8 mouse cellular contexts compared by ENCODE assay signal in genomic region chr5:121824121-121824520, GRCm38 (mm10). TPM values are rescaled to one million over a fixed set of nuclear protein-coding genes. Genes with fewer than 3 reads are reported as not detected.
DNase-seq lines count a peak whose midpoint lies in the region; ATAC-seq and TF ChIP-seq lines count a peak whose summit lies in the region.

No protein-coding gene starts in this region.

- H3K27ac ChIP-seq in layer of hippocampus, adult 2 months = peak overlapping the region; percentile 73
- H3K27ac ChIP-seq in heart, embryonic 11.5 days (ENCODE audit: low read depth, low read length) = peak overlapping the region; percentile 64
- 0 out of 2 replicates have a peak overlapping the region, but pooled peaks have one; percentile 1 for H3K27ac ChIP-seq in limb, embryonic 11.5 days (replicated peaks; ENCODE audit: low read depth, low read length)
- no peak overlapping the region; the same call in 1 of the 2 replicates for H3K27ac ChIP-seq in midbrain, postnatal 0 days (ENCODE audit: low read depth, low read length)

- H3K27me3 ChIP-seq in heart, embryonic 11.5 days (ENCODE audit: control insufficient read depth, insufficient read depth, low read length) = 0 out of 2 replicates have a peak, but pooled peaks cover 2% of the 10 kb centered on the region
- peaks cover 9% of the 10 kb centered on the region for H3K27me3 ChIP-seq in limb, embryonic 11.5 days (ENCODE audit: control insufficient read depth, insufficient read depth, low read length)
- H3K27me3 ChIP-seq in midbrain, postnatal 0 days (ENCODE audit: insufficient read depth, low read length) = no peaks in the 10 kb centered on the region

- peak; percentile 47; the same call in 1 of the 2 replicates for ATAC-seq in heart, embryonic 11.5 days (replicated peaks; ENCODE audit: insufficient number of reproducible peaks, low FRiP score, low TSS enrichment)
- no peak for ATAC-seq in limb, embryonic 11.5 days (ENCODE audit: insufficient number of reproducible peaks, low FRiP score, low TSS enrichment, low read depth)
- no peak for ATAC-seq in midbrain, postnatal 0 days (ENCODE audit: low FRiP score)

- H3K36me3 ChIP-seq in heart, embryonic 11.5 days (ENCODE audit: control insufficient read depth, insufficient read depth, low read length) = peaks cover 2% of the 10 kb centered on the region; the same call in 1 of the 2 replicates
- H3K36me3 ChIP-seq in limb, embryonic 11.5 days (ENCODE audit: control insufficient read depth, insufficient read depth, low read length) = no peaks in the 10 kb centered on the region; the same call in 1 of the 2 replicates
- peaks cover 18% of the 10 kb centered on the region for H3K36me3 ChIP-seq in midbrain, postnatal 0 days (ENCODE audit: insufficient read depth, low read length)

- H3K4me2 ChIP-seq in heart, embryonic 11.5 days = no peak overlapping the region
- no peak overlapping the region for H3K4me2 ChIP-seq in limb, embryonic 11.5 days (ENCODE audit: low read depth, severe bottlenecking)
- no peak overlapping the region for H3K4me2 ChIP-seq in midbrain, postnatal 0 days (ENCODE audit: low read depth, low read length, poor library complexity, severe bottlenecking)

- TF ChIP-seq CTCF in layer of hippocampus, adult 2 months (conservative IDR thresholded peaks at IDR 0.05) = no peak
- no peak for TF ChIP-seq CTCF in midbrain, postnatal 0 days (IDR thresholded peaks at IDR 0.05)

- WGBS in heart, embryonic 11.5 days (ENCODE audit: insufficient replicate concordance) = 55% methylated on average over 4 of the region's 4 CpGs
- WGBS in limb, embryonic 11.5 days = 56% methylated on average over 4 of the region's 4 CpGs
- 70% methylated on average over 4 of the region's 4 CpGs for WGBS in midbrain, postnatal 0 days

- H3K9me3 ChIP-seq in heart, embryonic 11.5 days (replicated peaks; ENCODE audit: control insufficient read depth, low read length) = no peaks in the 10 kb centered on the region
- H3K9me3 ChIP-seq in limb, embryonic 11.5 days (ENCODE audit: control insufficient read depth, low read length) = no peaks in the 10 kb centered on the region
- H3K9me3 ChIP-seq in midbrain, postnatal 0 days (ENCODE audit: low read length) = no peaks in the 10 kb centered on the region

- no peak overlapping the region for H3K4me3 ChIP-seq in layer of hippocampus, adult 2 months
- H3K4me3 ChIP-seq in heart, embryonic 11.5 days (ENCODE audit: low read depth, low read length) = no peak overlapping the region
- no peak overlapping the region for H3K4me3 ChIP-seq in limb, embryonic 11.5 days (ENCODE audit: low read depth, low read length)
- no peak overlapping the region for H3K4me3 ChIP-seq in midbrain, postnatal 0 days (ENCODE audit: low read depth, low read length)

- peak overlapping the region; percentile 1; the same call in 1 of the 2 replicates for H3K9ac ChIP-seq in heart, embryonic 11.5 days (ENCODE audit: low read depth, low read length)
- no peak overlapping the region for H3K9ac ChIP-seq in limb, embryonic 11.5 days (ENCODE audit: low read length)
- H3K9ac ChIP-seq in midbrain, postnatal 0 days (replicated peaks; ENCODE audit: low read length, poor library complexity, severe bottlenecking) = 0 out of 2 replicates have a peak overlapping the region, but pooled peaks have one; percentile 19

- DNase-seq in layer of hippocampus, adult 2 months (ENCODE audit: low spot score in 2 of 2) = no peak
- no peak for DNase-seq in layer of hippocampus, postnatal 14 days (ENCODE audit: low spot score in 2 of 2)
- DNase-seq in limb, embryonic 11.5 days (ENCODE audit: low spot score) = no peak
- DNase-seq in midbrain, postnatal 0 days (ENCODE audit: low spot score) = no peak
- DNase-seq in right cerebral cortex, postnatal 10 days (ENCODE audit: low spot score in 2 of 2) = no peak
- DNase-seq in retina, postnatal 1 day = no peak
- DNase-seq in gastrocnemius, postnatal 10 days = no peak

- H3K4me1 ChIP-seq in heart, embryonic 11.5 days (ENCODE audit: control insufficient read depth, insufficient read depth, low read length) = peaks cover 22% of the 10 kb centered on the region
- peaks cover 18% of the 10 kb centered on the region; the same call in 1 of the 2 replicates for H3K4me1 ChIP-seq in limb, embryonic 11.5 days (ENCODE audit: control insufficient read depth, insufficient read depth, low read length)
- H3K4me1 ChIP-seq in midbrain, postnatal 0 days (ENCODE audit: insufficient read depth, low read length) = peaks cover 3% of the 10 kb centered on the region; the same call in 1 of the 2 replicates

RNA-seq across cellular contexts. Expression of gene Sh2b3, which starts 13.3 kb away (rescaled TPM):
- 10 to 100 TPM; 19.9 to 21.6 TPM for total RNA-seq in layer of hippocampus, adult 2 months (2021)
- total RNA-seq in layer of hippocampus, postnatal 14 days (2021) = 10 to 100 TPM; 18.5 to 18.7 TPM
- polyA plus RNA-seq in heart, embryonic 11.5 days (2014; fragmentation: Nextera tagmentation; extraction: Ambion mirVana) = 16.8 and 17.2 TPM in 2 replicates
- 10.2 and 11.0 TPM in 2 replicates for polyA plus RNA-seq in limb, embryonic 11.5 days (2014; fragmentation: Nextera tagmentation; extraction: Ambion mirVana)
- 21.5 and 23.8 TPM in 2 replicates for total RNA-seq in midbrain, postnatal 0 days (2014; rRNA removed)
- polyA plus RNA-seq in midbrain, postnatal 0 days (2015; fragmentation: Nextera tagmentation; extraction: Ambion mirVana) = 5.9 and 6.4 TPM in 2 replicates
- 10 to 100 TPM; 18.3 to 22.5 TPM for total RNA-seq in gastrocnemius, postnatal 10 days (2021)

RNA-seq across cellular contexts. Expression of gene Pheta1, which starts 24.7 kb away (rescaled TPM):
- total RNA-seq in layer of hippocampus, adult 2 months (2021) = 1 to 10 TPM; 8.3 to 8.8 TPM
- 10 to 100 TPM; 10.3 to 12.4 TPM for total RNA-seq in layer of hippocampus, postnatal 14 days (2021)
- 10.6 and 11.8 TPM in 2 replicates for polyA plus RNA-seq in heart, embryonic 11.5 days (2014; fragmentation: Nextera tagmentation; extraction: Ambion mirVana)
- polyA plus RNA-seq in limb, embryonic 11.5 days (2014; fragmentation: Nextera tagmentation; extraction: Ambion mirVana) = 35.3 and 36.8 TPM in 2 replicates
- 46.1 and 49.7 TPM in 2 replicates for total RNA-seq in midbrain, postnatal 0 days (2014; rRNA removed)
- 29.8 and 33.1 TPM in 2 replicates for polyA plus RNA-seq in midbrain, postnatal 0 days (2015; fragmentation: Nextera tagmentation; extraction: Ambion mirVana)
- total RNA-seq in gastrocnemius, postnatal 10 days (2021) = 1 to 10 TPM; 6.4 to 7.6 TPM
